Mouse (Mus musculus): ENCODE results near the gene Mpg. TPM values are rescaled to one million over a fixed set of nuclear protein-coding genes. Genes with fewer than 3 reads are reported as not detected.

Gene Mpg
- polyA plus RNA-seq, 1 experiment, result 21.0 TPM

DNA sequence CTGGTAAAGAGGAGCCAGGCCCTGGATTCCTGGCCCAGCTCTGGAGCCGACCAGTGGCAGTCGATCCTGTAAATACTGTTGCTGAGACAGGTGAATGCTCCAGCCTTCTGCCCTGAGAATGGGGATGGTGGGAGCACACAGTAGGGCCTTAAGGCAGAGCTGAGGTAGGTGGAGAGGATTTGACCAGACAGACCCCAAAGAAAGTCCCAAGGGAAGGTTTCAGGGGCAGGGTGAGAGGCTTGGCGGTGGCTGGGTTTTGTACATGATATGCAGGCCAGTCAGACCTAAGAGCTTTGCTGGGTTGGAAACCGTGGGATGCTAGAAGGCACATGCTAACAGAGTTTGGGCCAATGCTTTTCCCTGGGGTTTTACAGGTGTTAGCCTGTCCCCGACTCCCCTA is 31.7 kb upstream of the Mpg start:
- Histone ChIP-seq H3K27ac (ENCODE audit: control insufficient read depth, insufficient read depth, low read length) (no peak overlapping the region), H3K4me1 (replicated peaks; ENCODE audit: control insufficient read depth, insufficient read depth, low read length) (peaks cover 34% of the 10 kb centered on the region), H3K36me3 (ENCODE audit: control insufficient read depth, insufficient read depth, low read length) (no peaks in the 10 kb centered on the region), H3K27me3 (ENCODE audit: control insufficient read depth, insufficient read depth, low read length) (no peaks in the 10 kb centered on the region), H3K4me3 (ENCODE audit: control insufficient read depth, insufficient read depth, low read length) (no peak overlapping the region)
- WGBS, result 96% methylated on average over 5 of the region's 5 CpGs
- no peak for DNase-seq
- TF ChIP-seq CTCF (IDR thresholded peaks at IDR 0.05; ENCODE audit: borderline replicate concordance, control insufficient read depth, extremely low read depth, insufficient read depth, low read length, poor library complexity) (no peak), POLR2A (IDR thresholded peaks at IDR 0.05; ENCODE audit: control insufficient read depth, extremely low read depth, insufficient read depth, low read length, poor library complexity) (no peak)

DNA sequence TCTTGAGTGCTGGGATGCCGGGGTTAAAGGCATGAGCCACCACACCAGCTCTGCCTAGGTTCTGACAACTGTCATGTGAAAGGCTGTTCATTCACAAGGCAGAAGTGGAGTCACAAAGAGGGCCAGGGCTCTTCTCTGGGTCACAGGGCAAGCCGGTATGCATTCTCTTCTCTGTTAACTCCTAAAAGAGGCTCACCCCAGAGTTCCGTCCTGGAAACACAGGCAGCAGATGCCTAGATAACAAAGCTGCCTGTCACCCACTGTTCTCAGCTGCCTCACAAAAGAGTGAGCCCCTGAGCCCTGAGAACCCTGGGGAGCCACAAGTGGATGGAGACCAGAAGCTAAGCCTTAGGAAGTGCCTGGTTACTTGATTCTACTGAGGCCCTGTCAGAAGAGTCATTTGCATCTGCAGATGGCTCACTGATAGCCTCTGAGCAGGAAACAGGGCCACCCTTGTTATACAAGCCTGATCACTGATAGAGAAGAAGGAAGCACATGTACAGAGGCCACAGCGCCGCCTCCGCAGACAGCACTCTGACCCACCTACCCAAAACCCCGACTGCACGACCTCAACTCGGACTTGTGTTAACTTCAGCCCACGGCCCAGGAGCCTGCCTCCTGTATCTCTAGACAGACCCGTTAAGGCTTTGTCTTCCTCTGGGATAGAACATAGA is 30.3 kb upstream of the Mpg start:
- no peaks in the 10 kb centered on the region for H3K36me3 ChIP-seq (ENCODE audit: control insufficient read depth, insufficient read depth, low read length)
- peaks cover 45% of the 10 kb centered on the region for H3K4me1 ChIP-seq (replicated peaks; ENCODE audit: control insufficient read depth, insufficient read depth, low read length)
- DNase-seq, result no peak
- H3K27me3 ChIP-seq (ENCODE audit: control insufficient read depth, insufficient read depth, low read length), result no peaks in the 10 kb centered on the region
- whole genome bisulfite sequencing, result 18% methylated on average over 11 of the region's 11 CpGs
- H3K27ac ChIP-seq (ENCODE audit: control insufficient read depth, insufficient read depth, low read length), result no peak overlapping the region
- TF ChIP-seq CTCF (IDR thresholded peaks at IDR 0.05; ENCODE audit: borderline replicate concordance, control insufficient read depth, extremely low read depth, insufficient read depth, low read length, poor library complexity), result no peak
- no peak for TF ChIP-seq POLR2A (IDR thresholded peaks at IDR 0.05; ENCODE audit: control insufficient read depth, extremely low read depth, insufficient read depth, low read length, poor library complexity)
- no peak overlapping the region for H3K4me3 ChIP-seq (ENCODE audit: control insufficient read depth, insufficient read depth, low read length)

DNA sequence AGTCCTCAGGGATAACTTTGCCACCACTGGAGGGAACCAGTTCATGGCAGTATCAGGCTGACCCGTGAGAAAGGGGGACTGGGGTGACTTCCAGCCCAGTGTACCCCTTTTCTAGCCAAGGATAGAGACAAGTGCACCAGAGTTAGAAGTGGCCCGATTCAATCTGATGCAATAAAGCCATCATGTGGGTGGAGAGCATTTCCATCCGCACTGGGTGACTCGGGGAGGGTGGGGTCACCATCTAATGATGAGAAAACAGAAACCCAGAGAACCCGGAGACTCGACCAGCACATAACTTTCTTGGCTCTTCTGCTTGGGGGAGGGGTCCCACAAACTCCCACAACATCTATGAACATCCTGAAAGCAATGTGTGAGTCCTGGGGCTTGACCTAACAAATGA is 29.6 kb upstream of the Mpg start:
- Histone ChIP-seq H3K27me3 (ENCODE audit: control insufficient read depth, insufficient read depth, low read length) (no peaks in the 10 kb centered on the region), H3K4me1 (replicated peaks; ENCODE audit: control insufficient read depth, insufficient read depth, low read length) (peaks cover 45% of the 10 kb centered on the region), H3K36me3 (ENCODE audit: control insufficient read depth, insufficient read depth, low read length) (no peaks in the 10 kb centered on the region), H3K27ac (ENCODE audit: control insufficient read depth, insufficient read depth, low read length) (no peak overlapping the region), H3K4me3 (ENCODE audit: control insufficient read depth, insufficient read depth, low read length) (no peak overlapping the region)
- TF ChIP-seq CTCF (IDR thresholded peaks at IDR 0.05; ENCODE audit: borderline replicate concordance, control insufficient read depth, extremely low read depth, insufficient read depth, low read length, poor library complexity) (no peak), POLR2A (IDR thresholded peaks at IDR 0.05; ENCODE audit: control insufficient read depth, extremely low read depth, insufficient read depth, low read length, poor library complexity) (no peak)
- DNase-seq, result no peak
- WGBS, result 82% methylated on average over 6 of the region's 6 CpGs

DNA sequence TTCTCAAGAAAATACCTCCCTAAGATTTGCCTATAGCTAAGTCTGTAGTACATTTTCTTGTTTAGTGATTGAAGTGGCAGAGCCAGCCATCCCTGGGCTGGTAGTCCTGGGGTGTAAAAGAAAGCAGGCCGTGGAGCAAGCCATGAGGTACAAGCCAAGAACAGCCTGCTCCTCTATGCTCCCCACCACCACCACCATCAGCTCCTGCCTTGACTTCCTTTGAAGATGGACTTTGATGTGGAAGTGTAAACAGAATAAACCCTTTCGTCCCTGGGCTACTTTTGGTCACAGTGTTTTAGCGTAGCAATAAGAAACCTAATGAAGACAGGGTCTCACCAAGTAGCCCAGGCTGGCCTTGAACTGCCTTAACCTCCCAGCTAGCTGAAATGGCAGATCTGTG is 28.5 kb upstream of the Mpg start:
- Histone ChIP-seq H3K4me1 (replicated peaks; ENCODE audit: control insufficient read depth, insufficient read depth, low read length) (peaks cover 45% of the 10 kb centered on the region), H3K27me3 (ENCODE audit: control insufficient read depth, insufficient read depth, low read length) (no peaks in the 10 kb centered on the region), H3K36me3 (ENCODE audit: control insufficient read depth, insufficient read depth, low read length) (no peaks in the 10 kb centered on the region), H3K27ac (ENCODE audit: control insufficient read depth, insufficient read depth, low read length) (no peak overlapping the region), H3K4me3 (ENCODE audit: control insufficient read depth, insufficient read depth, low read length) (no peak overlapping the region)
- no peak for TF ChIP-seq CTCF (IDR thresholded peaks at IDR 0.05; ENCODE audit: borderline replicate concordance, control insufficient read depth, extremely low read depth, insufficient read depth, low read length, poor library complexity)
- no peak for TF ChIP-seq POLR2A (IDR thresholded peaks at IDR 0.05; ENCODE audit: control insufficient read depth, extremely low read depth, insufficient read depth, low read length, poor library complexity)
- DNase-seq, result no peak
- 53% methylated on average over 3 of the region's 3 CpGs for WGBS

DNA sequence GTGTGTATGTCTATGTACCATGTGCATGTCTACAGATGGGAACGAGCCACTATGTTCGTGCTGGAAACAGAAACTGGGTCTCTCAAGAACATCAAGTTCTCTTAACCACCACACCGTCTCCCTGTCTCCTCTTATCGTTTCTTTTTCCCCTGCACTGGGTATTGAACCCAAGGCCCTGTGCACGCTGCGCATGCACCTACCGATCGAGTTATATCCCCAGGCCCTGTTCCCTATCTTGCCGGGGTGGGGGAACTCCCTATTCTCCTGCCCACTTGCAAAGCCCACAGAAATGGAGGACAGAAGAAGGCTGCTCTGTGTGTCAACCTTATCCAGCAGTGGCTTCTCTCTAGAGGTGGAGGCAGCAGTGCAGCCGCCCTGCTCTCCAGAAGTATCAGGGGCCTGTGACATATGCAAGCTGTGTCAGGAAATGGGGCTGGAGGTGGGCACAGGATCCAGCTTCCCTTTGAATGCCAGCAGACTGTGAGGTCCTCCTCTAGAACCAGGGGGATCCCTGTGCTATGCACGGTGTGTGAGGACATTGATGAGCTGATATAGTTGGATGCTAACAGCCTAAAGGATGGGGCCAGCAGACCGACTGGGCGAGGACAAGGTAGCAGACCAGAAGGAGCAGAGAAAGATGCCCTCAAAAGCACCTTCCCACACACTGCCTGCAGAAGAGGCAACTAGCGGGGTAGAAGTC is 27.9 kb upstream of the Mpg start:
- DNase-seq, result no peak
- TF ChIP-seq CTCF (IDR thresholded peaks at IDR 0.05; ENCODE audit: borderline replicate concordance, control insufficient read depth, extremely low read depth, insufficient read depth, low read length, poor library complexity) (no peak), POLR2A (IDR thresholded peaks at IDR 0.05; ENCODE audit: control insufficient read depth, extremely low read depth, insufficient read depth, low read length, poor library complexity) (no peak)
- 71% methylated on average over 14 of the region's 14 CpGs for WGBS
- H3K36me3 ChIP-seq (ENCODE audit: control insufficient read depth, insufficient read depth, low read length), result no peaks in the 10 kb centered on the region
- H3K27me3 ChIP-seq (ENCODE audit: control insufficient read depth, insufficient read depth, low read length), result no peaks in the 10 kb centered on the region
- no peak overlapping the region for H3K4me3 ChIP-seq (ENCODE audit: control insufficient read depth, insufficient read depth, low read length)
- 0 out of 2 replicates have a peak overlapping the region, but pooled peaks have one; percentile 32 for H3K27ac ChIP-seq (ENCODE audit: control insufficient read depth, insufficient read depth, low read length)
- H3K4me1 ChIP-seq (replicated peaks; ENCODE audit: control insufficient read depth, insufficient read depth, low read length), result peaks cover 45% of the 10 kb centered on the region

DNA sequence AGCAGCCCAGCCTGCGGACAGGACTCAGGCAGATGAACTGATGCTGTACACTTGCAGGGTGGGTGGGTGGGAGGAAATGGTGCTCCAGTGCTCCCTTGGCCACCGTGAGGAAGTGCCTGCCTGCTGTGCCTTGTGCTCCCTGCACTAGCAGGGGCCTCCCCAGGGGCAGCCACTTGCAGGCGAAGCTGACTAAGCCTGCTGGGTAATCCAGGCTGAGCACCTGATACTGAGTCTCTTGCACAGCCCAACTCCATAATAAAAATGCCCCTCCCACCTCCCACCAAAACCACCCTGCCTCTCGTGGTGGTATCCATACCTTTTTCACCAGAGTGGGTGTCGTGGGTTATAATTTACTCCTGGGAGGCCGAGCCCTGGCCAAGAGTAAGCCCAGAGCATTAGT is 27.1 kb upstream of the Mpg start:
- 28% methylated on average over 6 of the region's 6 CpGs for WGBS
- no peak for TF ChIP-seq POLR2A (IDR thresholded peaks at IDR 0.05; ENCODE audit: control insufficient read depth, extremely low read depth, insufficient read depth, low read length, poor library complexity)
- no peak for TF ChIP-seq CTCF (IDR thresholded peaks at IDR 0.05; ENCODE audit: borderline replicate concordance, control insufficient read depth, extremely low read depth, insufficient read depth, low read length, poor library complexity)
- H3K4me3 ChIP-seq (ENCODE audit: control insufficient read depth, insufficient read depth, low read length), result no peak overlapping the region
- peaks cover 45% of the 10 kb centered on the region for H3K4me1 ChIP-seq (replicated peaks; ENCODE audit: control insufficient read depth, insufficient read depth, low read length)
- peak overlapping the region; percentile 52; the same call in 1 of the 2 replicates for H3K27ac ChIP-seq (ENCODE audit: control insufficient read depth, insufficient read depth, low read length)
- peak; percentile 49 for DNase-seq
- H3K27me3 ChIP-seq (ENCODE audit: control insufficient read depth, insufficient read depth, low read length), result no peaks in the 10 kb centered on the region
- no peaks in the 10 kb centered on the region for H3K36me3 ChIP-seq (ENCODE audit: control insufficient read depth, insufficient read depth, low read length)
